Mouse (Mus musculus) myocyte (in vitro differentiated cells): Measurements from ENCODE around the gene Klhl23.
A peak's percentile ranks its signal among the peaks of the same experiment; 100 is the strongest.

Experiments used
- CEBPB ChIP-seq: IDR thresholded peaks from 2 replicates; pipeline ENCODE4 v1.6.1; 2011; ENCODE audit warnings: mild to moderate bottlenecking, moderate library complexity; ENCODE audit not compliant: poor library complexity, insufficient read depth, severe bottlenecking
- E2F4 ChIP-seq: IDR thresholded peaks from one replicate; pipeline ENCODE4 v1.6.1; 2011; ENCODE audit warnings: mild to moderate bottlenecking, control low read depth, moderate library complexity; ENCODE audit not compliant: insufficient read depth
- MAX ChIP-seq: IDR thresholded peaks from one replicate; pipeline ENCODE4 v1.6.1; 2011; ENCODE audit warnings: low read depth, mild to moderate bottlenecking, control low read depth
- MYOD1 ChIP-seq, 3 experiments: IDR thresholded peaks; one replicate each; pipeline ENCODE4 v1.6.1; 2011; ENCODE audit warnings: control low read depth in 2 of 3, low read depth in 2 of 3, mild to moderate bottlenecking in 2 of 3, moderate library complexity in 1 of 3; ENCODE audit not compliant: insufficient read length in 2 of 3, control insufficient read depth in 1 of 3
- MYOG ChIP-seq, 3 experiments: IDR thresholded peaks; one replicate each; pipeline ENCODE4 v1.6.1; 2011; ENCODE audit warnings: control low read depth in 2 of 3, low read depth in 2 of 3, mild to moderate bottlenecking in 2 of 3; ENCODE audit not compliant: insufficient read length in 2 of 3, control insufficient read depth in 1 of 3, insufficient read depth in 1 of 3
- POLR2A ChIP-seq: IDR thresholded peaks from one replicate; pipeline ENCODE4 v1.6.1; 2011; ENCODE audit warnings: low read depth, mild to moderate bottlenecking, control low read depth, moderate library complexity; ENCODE audit not compliant: insufficient read length
- POLR2AphosphoS2 ChIP-seq: IDR thresholded peaks from one replicate; pipeline ENCODE4 v1.6.1; 2011; ENCODE audit warnings: low read depth, control low read depth; ENCODE audit not compliant: insufficient read length
- REST ChIP-seq: IDR thresholded peaks from one replicate; pipeline ENCODE4 v1.6.1; 2011; ENCODE audit warnings: mild to moderate bottlenecking, control low read depth, moderate library complexity; ENCODE audit not compliant: insufficient read depth, insufficient read length
- SRF ChIP-seq: IDR thresholded peaks from one replicate; pipeline ENCODE4 v1.6.1; 2011; ENCODE audit warnings: low read depth; ENCODE audit not compliant: control insufficient read depth, insufficient read length
- TCF12 ChIP-seq: IDR thresholded peaks from one replicate; pipeline ENCODE4 v1.6.1; 2011; ENCODE audit warnings: mild to moderate bottlenecking, control low read depth; ENCODE audit not compliant: poor library complexity, insufficient read depth, severe bottlenecking
- TCF3 ChIP-seq: IDR thresholded peaks from one replicate; pipeline ENCODE4 v1.6.1; 2011; ENCODE audit warnings: low read depth, control low read depth; ENCODE audit not compliant: insufficient read length
- USF1 ChIP-seq: IDR thresholded peaks from one replicate; pipeline ENCODE4 v1.6.1; 2011; ENCODE audit warnings: low read depth, mild to moderate bottlenecking, control low read depth, moderate library complexity

DNA sequence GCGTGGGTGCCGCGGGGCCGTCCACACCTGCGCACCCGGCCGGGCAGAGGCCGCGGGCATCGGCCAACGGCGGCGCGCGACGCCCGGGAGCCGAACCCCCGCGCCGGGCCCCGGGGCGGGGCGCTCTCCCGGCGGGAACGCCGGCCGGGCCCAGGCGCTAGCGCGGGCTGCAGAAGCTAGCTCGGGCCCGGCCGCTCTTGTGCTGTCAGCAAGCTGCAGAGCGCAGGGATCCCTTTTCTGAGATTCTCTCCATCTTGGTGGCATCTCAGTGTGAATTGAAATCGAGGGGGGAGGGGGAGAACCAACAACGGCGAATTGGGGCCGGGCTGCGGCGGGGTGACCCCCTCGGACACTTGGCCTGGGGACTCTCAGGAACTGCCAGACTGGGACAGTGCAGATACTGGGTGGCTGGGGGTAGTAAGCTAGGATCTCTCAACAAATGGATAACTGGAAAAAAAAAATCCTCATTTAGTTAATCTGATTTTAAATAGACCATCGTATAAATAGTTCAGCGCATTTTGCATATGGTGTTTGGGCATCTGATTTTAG is 1.5 kb downstream of the Klhl23 start:
- TF ChIP-seq POLR2A, result peak; percentile 18
- no peak for TF ChIP-seq POLR2AphosphoS2
- peak in 1 of 3 experiments; percentile 23 for TF ChIP-seq MYOD1 (IDR thresholded peaks at IDR 0.05; ENCODE audit: control insufficient read depth in 1 of 3, insufficient read length in 2 of 3, low read depth in 2 of 3)
- no peak for TF ChIP-seq TCF12
- TF ChIP-seq TCF3, result no peak
- no peak for TF ChIP-seq MAX
- TF ChIP-seq CEBPB, result no peak
- no peak for TF ChIP-seq SRF
- no peak for TF ChIP-seq USF1
- no peak for TF ChIP-seq E2F4
- TF ChIP-seq REST, result no peak
- no peak for TF ChIP-seq MYOG (IDR thresholded peaks at IDR 0.05; ENCODE audit: control insufficient read depth in 1 of 3, insufficient read depth in 1 of 3, insufficient read length in 2 of 3, low read depth in 2 of 3)
